Mouse (Mus musculus): ENCODE data around the gene Slc10a4.

GRCm38 (mm10) chr5:72992474-72992873 lies 14.2 kb upstream of the Slc10a4 start:
- TF ChIP-seq POLR2A (IDR thresholded peaks at IDR 0.05; ENCODE audit: insufficient read length, low read depth) (no peak), USF1 (IDR thresholded peaks at IDR 0.05; ENCODE audit: low read depth) (no peak), POLR2AphosphoS2 (IDR thresholded peaks at IDR 0.05; ENCODE audit: insufficient read length, low read depth) (no peak), REST (IDR thresholded peaks at IDR 0.05; ENCODE audit: insufficient read depth, insufficient read length) (no peak)
